Mouse (Mus musculus) right cerebral cortex, postnatal 4 days (tissue): ENCODE results near the gene Cdk5r1.
A peak's percentile ranks its signal among the peaks of the same experiment; 100 is the strongest.
"Not testable (repeated sequence)": the region's sequence is repeated elsewhere in the genome, so short reads cannot be mapped to it uniquely, and the experiment has no call there.

ENCODE experiments used
- DNase-seq: peaks from one replicate; pipeline ENCODE4 v3.0.0-alpha.2; 2022

Gene Cdk5r1

GRCm38 (mm10) chr11:80476222-80477189 lies at the start of gene Cdk5r1:
Gene Cdk5r1 (plus strand): TSS chr11:80477023.
- peak; percentile 96 for DNase-seq

- DNase-seq: peak; percentile 94
These were observed 48.3 kb upstream of the Cdk5r1 start, which contains the start of gene Psmd11 for GRCm38 (mm10) chr11:80428381-80429008. Gene Psmd11 (plus strand): TSS chr11:80428615.

- no peak for DNase-seq
These were observed 47.8 kb upstream of the Cdk5r1 start for GRCm38 (mm10) chr11:80429009-80429475.

- no peak for DNase-seq
These were observed 47.2 kb upstream of the Cdk5r1 start for GRCm38 (mm10) chr11:80429500-80430166.

- DNase-seq: no peak
These were observed 46.4 kb upstream of the Cdk5r1 start for GRCm38 (mm10) chr11:80430366-80430910.

GRCm38 (mm10) chr11:80446916-80447315 lies 29.9 kb upstream of the Cdk5r1 start:
- no peak for DNase-seq

- DNase-seq: no peak
These were observed 27.0 kb upstream of the Cdk5r1 start for GRCm38 (mm10) chr11:80449859-80450258.

GRCm38 (mm10) chr11:80452242-80452641 lies 24.6 kb upstream of the Cdk5r1 start:
- no peak for DNase-seq

- no peak for DNase-seq
These were observed 23.6 kb upstream of the Cdk5r1 start for GRCm38 (mm10) chr11:80453198-80453597.

GRCm38 (mm10) chr11:80463605-80464130 lies 13.2 kb upstream of the Cdk5r1 start:
- DNase-seq: not testable (repeated sequence)

GRCm38 (mm10) chr11:80471836-80472605 lies 4.8 kb upstream of the Cdk5r1 start:
- DNase-seq: no peak

GRCm38 (mm10) chr11:80474175-80474691 lies 2.6 kb upstream of the Cdk5r1 start:
- DNase-seq: no peak

- DNase-seq: no peak
These were observed 2.0 kb upstream of the Cdk5r1 start for GRCm38 (mm10) chr11:80474846-80475245.

GRCm38 (mm10) chr11:80475544-80475943 lies 1.3 kb upstream of the Cdk5r1 start:
- no peak for DNase-seq

GRCm38 (mm10) chr11:80477341-80478199 lies 747 bp downstream of the Cdk5r1 start:
- DNase-seq: no peak

GRCm38 (mm10) chr11:80478694-80479412 lies 2.0 kb downstream of the Cdk5r1 start:
- no peak for DNase-seq

- no peak for DNase-seq
These were observed 2.6 kb downstream of the Cdk5r1 start for GRCm38 (mm10) chr11:80479425-80479824.

- DNase-seq: no peak
These were observed 3.4 kb downstream of the Cdk5r1 start for GRCm38 (mm10) chr11:80479906-80480866.
